Mouse (Mus musculus): ENCODE data around the gene Krt72. TPM values are rescaled to one million over a fixed set of nuclear protein-coding genes. Genes with fewer than 3 reads are reported as not detected.
A peak's percentile ranks its signal among the peaks of the same experiment; 100 is the strongest.

Gene Krt72
- polyA plus RNA-seq, 1 experiment = 0.04 TPM

- peak; percentile 26 for DNase-seq (ENCODE audit: low read depth)
- TF ChIP-seq CTCF (IDR thresholded peaks at IDR 0.05; ENCODE audit: borderline replicate concordance, extremely low read depth, insufficient read depth, insufficient read length) (peak; percentile 39; the same call in 1 of the 2 replicates), POLR2A (IDR thresholded peaks at IDR 0.05; ENCODE audit: borderline replicate concordance, extremely low read depth, insufficient read depth, insufficient read length, poor library complexity, severe bottlenecking) (no peak)
Measured at GRCm38 (mm10) chr15:101772080-101772710, 14.1 kb downstream of the Krt72 start.

DNA sequence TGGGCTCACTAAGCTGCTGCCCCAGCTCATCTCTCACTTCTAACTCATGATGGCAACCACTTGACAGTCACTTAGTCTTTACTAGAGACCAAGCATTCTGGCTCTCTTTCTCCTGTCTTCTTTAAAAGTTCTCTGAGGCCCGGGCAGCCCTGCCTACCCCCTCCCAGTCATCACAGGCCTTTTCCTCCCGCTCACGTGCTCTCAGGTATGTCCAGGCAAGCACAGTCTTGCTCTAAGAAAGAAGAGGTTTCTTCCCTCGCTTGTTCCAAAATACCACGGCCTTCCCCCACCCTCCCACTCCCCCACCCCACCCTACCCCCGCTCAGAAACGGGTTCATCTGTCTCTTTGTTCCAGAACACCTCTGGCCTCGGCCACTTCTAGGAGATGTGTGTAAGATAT lies 16.0 kb downstream of the Krt72 start:
- no peak for DNase-seq (ENCODE audit: low read depth)
- TF ChIP-seq CTCF (IDR thresholded peaks at IDR 0.05; ENCODE audit: borderline replicate concordance, extremely low read depth, insufficient read depth, insufficient read length) (no peak), POLR2A (IDR thresholded peaks at IDR 0.05; ENCODE audit: borderline replicate concordance, extremely low read depth, insufficient read depth, insufficient read length, poor library complexity, severe bottlenecking) (no peak)

- no peak for DNase-seq (ENCODE audit: low read depth)
- TF ChIP-seq POLR2A (IDR thresholded peaks at IDR 0.05; ENCODE audit: borderline replicate concordance, extremely low read depth, insufficient read depth, insufficient read length, poor library complexity, severe bottlenecking) = no peak
- TF ChIP-seq CTCF (IDR thresholded peaks at IDR 0.05; ENCODE audit: borderline replicate concordance, extremely low read depth, insufficient read depth, insufficient read length) = no peak
Measured at GRCm38 (mm10) chr15:101742711-101743110, 43.5 kb downstream of the Krt72 start, which contains the start of gene Krt71. TSS of gene Krt71 (minus strand) at chr15:101743109.

DNA sequence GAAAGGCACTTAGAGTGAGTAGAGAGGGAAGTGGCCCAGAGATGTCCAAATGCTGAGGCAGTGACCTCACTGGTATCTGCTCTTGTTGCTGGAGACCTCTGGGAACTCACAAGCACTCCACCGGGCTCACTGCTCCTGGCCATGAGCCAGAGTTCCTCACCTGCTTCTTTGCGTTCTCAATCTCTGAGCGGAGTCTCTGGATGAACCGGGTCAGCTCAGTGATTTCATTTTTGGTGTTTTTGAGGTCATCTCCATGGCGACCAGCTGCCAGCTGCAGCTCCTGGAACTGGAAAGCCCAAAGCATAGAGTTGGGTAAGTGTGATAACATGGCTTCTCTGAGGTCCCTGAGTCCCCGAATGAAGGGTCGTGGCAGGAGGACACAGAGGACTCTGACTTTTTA lies 48.5 kb downstream of the Krt72 start:
- TF ChIP-seq CTCF (IDR thresholded peaks at IDR 0.05; ENCODE audit: borderline replicate concordance, extremely low read depth, insufficient read depth, insufficient read length) = no peak
- no peak for DNase-seq (ENCODE audit: low read depth)

DNA sequence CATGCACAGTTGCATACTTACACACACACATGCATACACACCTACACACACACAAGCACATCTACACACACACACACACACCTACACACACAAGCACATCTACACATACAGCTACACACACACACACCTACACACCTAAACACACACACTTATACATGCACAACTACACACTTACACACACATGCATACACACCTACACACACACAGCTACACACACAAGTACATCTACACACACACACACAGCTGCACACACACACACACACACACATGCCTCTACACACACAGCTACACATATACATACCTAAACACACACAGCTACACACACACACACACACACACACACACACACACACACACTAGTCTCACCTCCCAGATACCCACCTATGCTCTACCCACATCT lies 55.6 kb downstream of the Krt72 start:
- no peak for TF ChIP-seq POLR2A (IDR thresholded peaks at IDR 0.05; ENCODE audit: borderline replicate concordance, extremely low read depth, insufficient read depth, insufficient read length, poor library complexity, severe bottlenecking)
- DNase-seq (ENCODE audit: low read depth) = no peak

Other genes with a start within 250 kb of the Krt72 start
- not detected in 2 replicates for gene Krt82, start 235.8 kb downstream of the Krt72 start, polyA plus RNA-seq (2012; rRNA removed)
- 0.10 and 0.11 TPM in 2 replicates for gene Krt90, start 223.5 kb downstream of the Krt72 start, polyA plus RNA-seq (2012; rRNA removed)
- gene Krt75, start 212.6 kb downstream of the Krt72 start, polyA plus RNA-seq (2012; rRNA removed) = 0.06 and 0.07 TPM in 2 replicates
- not detected in 2 replicates for gene Gm5414, start 158.3 kb downstream of the Krt72 start, polyA plus RNA-seq (2012; rRNA removed)
- gene Gm5478, start 139.1 kb downstream of the Krt72 start, polyA plus RNA-seq (2012; rRNA removed) = not detected in 2 replicates
- gene Krt6b, start 106.2 kb downstream of the Krt72 start, polyA plus RNA-seq (2012; rRNA removed) = not detected in 2 replicates
- gene Krt6a, start 92.2 kb downstream of the Krt72 start, polyA plus RNA-seq (2012; rRNA removed) = 0.29 and 0.57 TPM in 2 replicates
- gene Krt5, start 73.6 kb downstream of the Krt72 start, polyA plus RNA-seq (2012; rRNA removed) = 33.7 and 53.0 TPM in 2 replicates
- 0.09 and 0.18 TPM in 2 replicates for gene Krt71, start 43.4 kb downstream of the Krt72 start, polyA plus RNA-seq (2012; rRNA removed)
- gene Krt73, start 15.9 kb upstream of the Krt72 start, polyA plus RNA-seq (2012; rRNA removed) = 0.78 and 0.98 TPM in 2 replicates
- gene Krt2, start 31.7 kb upstream of the Krt72 start, polyA plus RNA-seq (2012; rRNA removed) = not detected in 2 replicates
- gene Krt1, start 64.3 kb upstream of the Krt72 start, polyA plus RNA-seq (2012; rRNA removed) = 14.9 and 19.4 TPM in 2 replicates
- gene Krt77, start 83.2 kb upstream of the Krt72 start, polyA plus RNA-seq (2012; rRNA removed) = 0.53 and 2.3 TPM in 2 replicates
- not detected in 2 replicates for gene Krt76, start 106.5 kb upstream of the Krt72 start, polyA plus RNA-seq (2012; rRNA removed)
- gene Krt4, start 138.3 kb upstream of the Krt72 start, polyA plus RNA-seq (2012; rRNA removed) = 2.3 and 2.6 TPM in 2 replicates
- gene Krt79, start 153.9 kb upstream of the Krt72 start, polyA plus RNA-seq (2012; rRNA removed) = 0.10 and 0.23 TPM in 2 replicates
- gene Krt78, start 167.8 kb upstream of the Krt72 start, polyA plus RNA-seq (2012; rRNA removed) = 0.03 TPM in 1 of 2 replicates, not detected in the other
- 2.0 and 3.7 TPM in 2 replicates for gene Krt8, start 218.0 kb upstream of the Krt72 start, polyA plus RNA-seq (2012; rRNA removed)
- gene Krt18, start 241.7 kb upstream of the Krt72 start, polyA plus RNA-seq (2012; rRNA removed) = 1.9 and 3.9 TPM in 2 replicates

All from brain, embryonic 14.5 days (tissue).